Mouse (Mus musculus): Measurements from ENCODE around the gene Gabrd.

Gabrd gene

GRCm38 (mm10) chr4:155343415-155344298, 54.3 kb downstream of the Gabrd start:
- DNase-seq (ENCODE audit: low read depth, low spot score) = no peak

- no peak for DNase-seq (ENCODE audit: low read depth, low spot score)
Observed at GRCm38 (mm10) chr4:155336284-155337050, 61.4 kb downstream of the Gabrd start.

Measured in mesoderm, embryonic 11.5 days (tissue).